Mouse (Mus musculus) heart, adult 2 months (tissue): ENCODE results near the gene Smco3.

Source experiments
- EP300 ChIP-seq: fragments of 200-500 bp; IDR thresholded peaks from 2 replicates; pipeline ENCODE4 v1.6.1; 2011; ENCODE audit warnings: low read depth, low read length, control low read depth; ENCODE audit not compliant: insufficient read depth
- POLR2A ChIP-seq: fragments of 200-500 bp; IDR thresholded peaks from 2 replicates; pipeline ENCODE4 v1.6.1; 2011; ENCODE audit warnings: mild to moderate bottlenecking, low read depth, low read length, control low read depth; ENCODE audit not compliant: insufficient read depth

- TF ChIP-seq EP300 (no peak), POLR2A (no peak)
These were observed 34.5 kb downstream of the Smco3 start for GRCm38 (mm10) chr6:136800710-136801109.
